Mouse (Mus musculus) liver, adult 2 months (tissue): ENCODE measurements around the gene Ppp4r3a. TPM values are rescaled to one million over a fixed set of nuclear protein-coding genes. Genes with fewer than 3 reads are reported as not detected.

ENCODE experiments used
- DNase-seq: peaks from one replicate; pipeline ENCODE4 v3.0.0-alpha.2; 2011; ENCODE audit warnings: low read depth, low spot score; ENCODE audit errors: extremely low read depth
- H3K27ac ChIP-seq: fragments of 200-500 bp; replicated peaks from 2 replicates; pipeline ENCODE4 v1.5.1; 2012; ENCODE audit warnings: low read depth, mild to moderate bottlenecking, control low read depth, inconsistent platforms, low read length; ENCODE audit not compliant: insufficient read depth
- H3K27me3 ChIP-seq: fragments of 200-500 bp; 2 replicates; pipeline ENCODE4 v1.6.1; 2012; ENCODE audit warnings: mild to moderate bottlenecking, moderate library complexity, low read length, inconsistent platforms; ENCODE audit not compliant: control insufficient read depth, insufficient read depth
- H3K36me3 ChIP-seq: fragments of 200-500 bp; 2 replicates; pipeline ENCODE4 v1.6.1; 2012; ENCODE audit warnings: low read length, inconsistent platforms; ENCODE audit not compliant: control insufficient read depth, insufficient read depth
- H3K4me1 ChIP-seq: fragments of 200-500 bp; 2 replicates; pipeline ENCODE4 v1.6.1; 2011; ENCODE audit warnings: low read length; ENCODE audit not compliant: control insufficient read depth, insufficient read depth
- H3K4me3 ChIP-seq: fragments of 200-500 bp; 2 replicates; pipeline ENCODE4 v1.5.1; 2011; ENCODE audit warnings: low read depth, mild to moderate bottlenecking, control low read depth, low read length, moderate library complexity; ENCODE audit not compliant: insufficient read depth
- H3K79me2 ChIP-seq: fragments of 200-500 bp; 2 replicates; pipeline ENCODE4 v1.6.1; 2012; ENCODE audit warnings: inconsistent platforms, mild to moderate bottlenecking, low read length, moderate library complexity; ENCODE audit not compliant: control insufficient read depth, insufficient read depth
- H3K9ac ChIP-seq: fragments of 200-500 bp; 2 replicates; pipeline ENCODE4 v1.6.1; 2012; ENCODE audit warnings: low read depth, mild to moderate bottlenecking, control low read depth, inconsistent platforms, low read length
- CTCF ChIP-seq: fragments of 200-500 bp; IDR thresholded peaks from 2 replicates; pipeline ENCODE4 v1.5.1; 2011; ENCODE audit warnings: low read depth, low read length, control low read depth
- POLR2A ChIP-seq: fragments of 200-500 bp; IDR thresholded peaks from 2 replicates; pipeline ENCODE4 v1.6.1; 2011; ENCODE audit warnings: low read length, control low read depth; ENCODE audit not compliant: insufficient read depth; ENCODE audit errors: extremely low read depth
- WGBS: fragments of 180-500 bp; shearing (Covaris S2); methylation state at CpG from one replicate; pipeline ENCODE4 v1.1.7; 2018; 5-methylcytosine and 5-hydroxymethylcytosine counted together
- polyA plus RNA-seq: library from polyadenylated mRNA; depleted of rRNA; stranded (reverse); fragments of >200 nt; gene quantifications from 2 replicates; pipeline ENCODE4 v1.2.3, GENCODE M21; 2012
- total RNA-seq: library from RNA; depleted of rRNA; stranded (reverse); fragments of >200 nt; gene quantifications from 2 replicates; pipeline ENCODE4 v1.2.3, GENCODE M21; 2014

The Ppp4r3a gene
- total and polyA plus RNA-seq, 2 experiments = 12.2 to 41.9 TPM

GRCm38 (mm10) chr12:101069813-101070212, 13.7 kb downstream of the Ppp4r3a start:
- H3K4me1 ChIP-seq = peaks cover 23% of the 10 kb centered on the region
- 21% methylated on average over 1 of the region's 1 CpGs for WGBS
- TF ChIP-seq CTCF = no peak
- no peak for TF ChIP-seq POLR2A
- H3K79me2 ChIP-seq = peaks cover 33% of the 10 kb centered on the region; the same call in 1 of the 2 replicates
- H3K9ac ChIP-seq = no peak overlapping the region
- no peak overlapping the region for H3K27ac ChIP-seq
- H3K4me3 ChIP-seq = no peak overlapping the region
- H3K36me3 ChIP-seq = peaks cover 15% of the 10 kb centered on the region
- H3K27me3 ChIP-seq = no peaks in the 10 kb centered on the region
- peak; percentile 59 for DNase-seq

GRCm38 (mm10) chr12:101066329-101066728, 17.2 kb downstream of the Ppp4r3a start:
- Histone ChIP-seq H3K9ac (no peak overlapping the region), H3K36me3 (peaks cover 41% of the 10 kb centered on the region), H3K4me1 (peaks cover 21% of the 10 kb centered on the region), H3K27me3 (no peaks in the 10 kb centered on the region), H3K4me3 (no peak overlapping the region), H3K79me2 (peaks cover 31% of the 10 kb centered on the region; the same call in 1 of the 2 replicates), H3K27ac (peak overlapping the region; percentile 49)
- TF ChIP-seq POLR2A = no peak
- no peak for TF ChIP-seq CTCF
- peak; percentile 84 for DNase-seq
- 31% methylated on average over 1 of the region's 1 CpGs for WGBS

GRCm38 (mm10) chr12:101039956-101040355, 43.5 kb downstream of the Ppp4r3a start:
- Histone ChIP-seq H3K79me2 (no peaks in the 10 kb centered on the region), H3K4me1 (no peaks in the 10 kb centered on the region), H3K4me3 (no peak overlapping the region), H3K36me3 (peaks cover 56% of the 10 kb centered on the region), H3K27me3 (no peaks in the 10 kb centered on the region), H3K27ac (no peak overlapping the region), H3K9ac (no peak overlapping the region)
- DNase-seq = no peak
- TF ChIP-seq CTCF (no peak), POLR2A (no peak)

GRCm38 (mm10) chr12:101028954-101029731, 54.4 kb downstream of the Ppp4r3a start, which contains the start of gene Ccdc88c:
Gene Ccdc88c (minus strand): TSS chr12:101029056.
- H3K27ac ChIP-seq = peak within 1 kb of the TSS; percentile 7; the same call in 1 of the 2 replicates
- H3K4me1 ChIP-seq = no peaks in the 10 kb centered on the region
- WGBS = under 1% methylated on average over 52 of the region's 56 CpGs
- H3K79me2 ChIP-seq = no peaks in the 10 kb centered on the region
- peak within 1 kb of the TSS; percentile 72 for H3K9ac ChIP-seq
- DNase-seq = peak; percentile 72
- no peaks in the 10 kb centered on the region for H3K27me3 ChIP-seq
- H3K4me3 ChIP-seq = peak within 1 kb of the TSS; percentile 67
- no peaks in the 10 kb centered on the region for H3K36me3 ChIP-seq
- peak; percentile 85 for TF ChIP-seq CTCF
- TF ChIP-seq POLR2A = no peak

- peak overlapping the region; percentile 72 for H3K9ac ChIP-seq
- DNase-seq = no peak
- 0 out of 2 replicates have a peak overlapping the region, but pooled peaks have one; percentile 7 for H3K27ac ChIP-seq
- H3K4me1 ChIP-seq = no peaks in the 10 kb centered on the region
- H3K4me3 ChIP-seq = peak overlapping the region; percentile 67
- 1% methylated on average over 65 of the region's 67 CpGs for WGBS
- no peaks in the 10 kb centered on the region for H3K79me2 ChIP-seq
- no peaks in the 10 kb centered on the region for H3K36me3 ChIP-seq
- TF ChIP-seq POLR2A = no peak
- no peak for TF ChIP-seq CTCF
- no peaks in the 10 kb centered on the region for H3K27me3 ChIP-seq
Measured at GRCm38 (mm10) chr12:101028247-101028953, 55.1 kb downstream of the Ppp4r3a start.
